Mouse (Mus musculus): ENCODE results near the gene Gnaq.

DNA sequence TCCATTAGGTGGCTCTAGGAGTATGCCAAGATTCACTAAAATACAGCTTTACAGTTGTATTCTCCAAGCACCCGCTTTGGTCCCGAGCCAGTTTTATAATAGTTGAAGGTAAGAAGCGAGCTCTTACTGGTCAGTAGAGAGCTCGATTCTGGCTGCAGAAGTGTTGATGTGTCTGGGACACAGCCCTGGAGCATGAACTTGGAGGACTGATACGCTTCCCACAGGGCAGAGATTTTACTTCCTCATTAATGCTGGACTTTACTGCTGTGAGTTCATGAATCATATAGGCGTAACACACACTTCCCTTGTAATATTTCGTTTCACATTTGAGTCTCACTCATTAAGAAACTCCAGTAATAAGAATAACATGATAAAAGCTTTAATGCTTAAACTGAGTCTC is 197.5 kb downstream of the Gnaq start:
- no peak for TF ChIP-seq CTCF (IDR thresholded peaks at IDR 0.05; ENCODE audit: insufficient read depth, low read length)
- no peak for TF ChIP-seq POLR2A (IDR thresholded peaks at IDR 0.05; ENCODE audit: borderline replicate concordance, extremely low read depth, low read depth, low read length)

Data from lung, adult 2 months (tissue).